Mouse (Mus musculus): ENCODE data around the gene Coa7.

The Coa7 gene

GRCm38 (mm10) chr4:108383183-108383714 lies 55.3 kb downstream of the Coa7 start, which contains the start of gene Shisal2a:
Gene Shisal2a (minus strand): TSS chr4:108383349.
- no peak for DNase-seq (ENCODE audit: low spot score in 2 of 2)

GRCm38 (mm10) chr4:108386087-108386486 lies 58.1 kb downstream of the Coa7 start:
- DNase-seq (ENCODE audit: low spot score in 2 of 2) = no peak

- DNase-seq (ENCODE audit: low spot score in 2 of 2) = no peak
Observed at GRCm38 (mm10) chr4:108387106-108387505, 59.2 kb downstream of the Coa7 start.

- DNase-seq (ENCODE audit: low spot score in 2 of 2) = peak; percentile 21 to 29
Observed at GRCm38 (mm10) chr4:108387681-108388253, 59.8 kb downstream of the Coa7 start.

- no peak for DNase-seq (ENCODE audit: low spot score in 2 of 2)
Observed at GRCm38 (mm10) chr4:108388741-108389140, 60.8 kb downstream of the Coa7 start.

- DNase-seq (ENCODE audit: low spot score in 2 of 2) = no peak
Observed at GRCm38 (mm10) chr4:108391124-108391523, 63.2 kb downstream of the Coa7 start.

Data from frontal cortex, postnatal 14 days (tissue).